Comparison of ENCODE assay signal across 10 mouse cellular contexts in the genomic region with DNA sequence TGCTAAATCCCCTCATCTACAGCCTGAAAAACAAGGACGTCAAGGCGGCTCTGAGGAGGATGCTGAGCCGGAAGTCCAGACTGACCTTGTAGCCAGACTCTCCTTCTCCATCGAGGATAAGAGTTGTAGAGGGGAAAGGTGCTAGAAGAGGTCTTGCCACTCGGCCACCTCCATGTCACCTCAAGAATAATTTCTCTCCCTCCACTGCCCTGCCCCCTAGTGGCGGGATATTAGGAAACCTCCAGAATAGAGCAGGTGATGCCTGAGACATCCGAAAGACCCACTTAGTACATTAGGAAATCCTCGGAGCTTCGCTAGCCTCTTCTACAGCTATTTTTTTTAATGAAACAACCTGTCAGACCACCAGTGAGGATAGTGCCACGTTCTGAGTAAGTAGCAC. TPM values are rescaled to one million over a fixed set of nuclear protein-coding genes. Genes with fewer than 3 reads are reported as not detected.
DNase-seq lines count a peak whose midpoint lies in the region; ATAC-seq and TF ChIP-seq lines count a peak whose summit lies in the region.
"Had no signal": no experiment of that assay in that cellular context is flagged by ENCODE, and none has a peak within 500 bp of the region (broad histone marks: within the 10 kb centered on the region; RNA-seq: fewer than 3 reads in every experiment).

No protein-coding gene starts in this region.

- no peak overlapping the region for H3K4me2 ChIP-seq in forebrain, embryonic 14.5 days (ENCODE audit: low read length)
- no peak overlapping the region for H3K4me2 ChIP-seq in forebrain, embryonic 15.5 days (replicated peaks)
- H3K4me2 ChIP-seq in midbrain, postnatal 0 days (ENCODE audit: low read depth, low read length, poor library complexity, severe bottlenecking), result no peak overlapping the region
- H3K4me2 ChIP-seq in midbrain, embryonic 13.5 days (replicated peaks), result no peak overlapping the region
- no peak overlapping the region for H3K4me2 ChIP-seq in embryonic facial prominence, embryonic 11.5 days (ENCODE audit: low read depth, low read length)
- H3K4me2 ChIP-seq in lung, embryonic 14.5 days, result no peak overlapping the region

- H3K4me3 ChIP-seq in forebrain, embryonic 14.5 days (ENCODE audit: low read depth, low read length), result no peak overlapping the region
- H3K4me3 ChIP-seq in forebrain, embryonic 15.5 days, result no peak overlapping the region
- H3K4me3 ChIP-seq in midbrain, postnatal 0 days (ENCODE audit: low read depth, low read length), result no peak overlapping the region
- H3K4me3 ChIP-seq in midbrain, embryonic 13.5 days (replicated peaks), result no peak overlapping the region
- no peak overlapping the region for H3K4me3 ChIP-seq in embryonic facial prominence, embryonic 11.5 days (ENCODE audit: low read depth, low read length)
- H3K4me3 ChIP-seq in lung, embryonic 14.5 days (ENCODE audit: low read depth, low read length), result no peak overlapping the region

- TF ChIP-seq CTCF in midbrain, postnatal 0 days (IDR thresholded peaks at IDR 0.05), result peak; percentile 53
- TF ChIP-seq CTCF in lung, embryonic 14.5 days (IDR thresholded peaks at IDR 0.05; ENCODE audit: low read depth), result peak; percentile 72

- WGBS in forebrain, embryonic 14.5 days, result 60% methylated on average over 10 of the region's 10 CpGs
- WGBS in forebrain, embryonic 15.5 days, result 60% methylated on average over 10 of the region's 10 CpGs
- 57% methylated on average over 10 of the region's 10 CpGs for WGBS in midbrain, postnatal 0 days
- 53% methylated on average over 10 of the region's 10 CpGs for WGBS in midbrain, embryonic 13.5 days
- 46% methylated on average over 10 of the region's 10 CpGs for WGBS in embryonic facial prominence, embryonic 11.5 days
- 49% methylated on average over 10 of the region's 10 CpGs for WGBS in lung, embryonic 14.5 days

- H3K9me3 ChIP-seq in forebrain, embryonic 14.5 days (replicated peaks; ENCODE audit: control insufficient read depth, low read length), result no peaks in the 10 kb centered on the region
- no peaks in the 10 kb centered on the region for H3K9me3 ChIP-seq in forebrain, embryonic 15.5 days
- no peaks in the 10 kb centered on the region for H3K9me3 ChIP-seq in midbrain, postnatal 0 days (ENCODE audit: low read length)
- no peaks in the 10 kb centered on the region for H3K9me3 ChIP-seq in midbrain, embryonic 13.5 days
- no peaks in the 10 kb centered on the region for H3K9me3 ChIP-seq in embryonic facial prominence, embryonic 11.5 days (replicated peaks; ENCODE audit: control insufficient read depth, low read length)
- no peaks in the 10 kb centered on the region for H3K9me3 ChIP-seq in lung, embryonic 14.5 days (ENCODE audit: low read depth, low read length)

- no peak overlapping the region for H3K9ac ChIP-seq in forebrain, embryonic 14.5 days (ENCODE audit: low read length)
- H3K9ac ChIP-seq in forebrain, embryonic 15.5 days (replicated peaks), result no peak overlapping the region
- no peak overlapping the region for H3K9ac ChIP-seq in midbrain, postnatal 0 days (replicated peaks; ENCODE audit: low read length, poor library complexity, severe bottlenecking)
- no peak overlapping the region for H3K9ac ChIP-seq in midbrain, embryonic 13.5 days (replicated peaks)
- no peak overlapping the region for H3K9ac ChIP-seq in embryonic facial prominence, embryonic 11.5 days (replicated peaks; ENCODE audit: low read length)
- no peak overlapping the region for H3K9ac ChIP-seq in lung, embryonic 14.5 days

- H3K27me3 ChIP-seq in forebrain, embryonic 14.5 days (replicated peaks; ENCODE audit: control insufficient read depth, insufficient read depth, low read length), result no peaks in the 10 kb centered on the region
- H3K27me3 ChIP-seq in forebrain, embryonic 15.5 days, result no peaks in the 10 kb centered on the region
- H3K27me3 ChIP-seq in midbrain, postnatal 0 days (ENCODE audit: insufficient read depth, low read length), result no peaks in the 10 kb centered on the region
- no peaks in the 10 kb centered on the region for H3K27me3 ChIP-seq in midbrain, embryonic 13.5 days
- H3K27me3 ChIP-seq in embryonic facial prominence, embryonic 11.5 days (ENCODE audit: control insufficient read depth, insufficient read depth, low read length), result no peaks in the 10 kb centered on the region
- H3K27me3 ChIP-seq in lung, embryonic 14.5 days (ENCODE audit: insufficient read depth, low read length), result no peaks in the 10 kb centered on the region
- no peaks in the 10 kb centered on the region for H3K27me3 ChIP-seq in splenic B cell, adult 2 months (ENCODE audit: control insufficient read depth, insufficient read depth, low read length, poor library complexity, severe bottlenecking)

- DNase-seq in forebrain, embryonic 14.5 days (ENCODE audit: low spot score), result peak; percentile 20
- no peak for DNase-seq in midbrain, postnatal 0 days (ENCODE audit: low spot score)
- peak; percentile 37 to 73 for DNase-seq in adrenal gland, postnatal 36 days
- peak; percentile 58 for DNase-seq in embryonic facial prominence, embryonic 11.5 days (ENCODE audit: low spot score)
- peak; percentile 58 for DNase-seq in lung, embryonic 14.5 days
- DNase-seq in splenic B cell, adult 2 months (ENCODE audit: low read depth, low spot score), result peak; percentile 76

- no peaks in the 10 kb centered on the region for H3K4me1 ChIP-seq in forebrain, embryonic 14.5 days (ENCODE audit: control insufficient read depth, insufficient read depth, low read length)
- no peaks in the 10 kb centered on the region for H3K4me1 ChIP-seq in forebrain, embryonic 15.5 days
- no peaks in the 10 kb centered on the region for H3K4me1 ChIP-seq in midbrain, postnatal 0 days (ENCODE audit: insufficient read depth, low read length)
- no peaks in the 10 kb centered on the region for H3K4me1 ChIP-seq in midbrain, embryonic 13.5 days (replicated peaks)
- no peaks in the 10 kb centered on the region for H3K4me1 ChIP-seq in embryonic facial prominence, embryonic 11.5 days (ENCODE audit: control insufficient read depth, insufficient read depth, low read length)
- no peaks in the 10 kb centered on the region for H3K4me1 ChIP-seq in lung, embryonic 14.5 days (ENCODE audit: insufficient read depth)

- no peak for ATAC-seq in forebrain, embryonic 14.5 days
- no peak for ATAC-seq in forebrain, embryonic 15.5 days (replicated peaks)
- ATAC-seq in midbrain, postnatal 0 days (ENCODE audit: low FRiP score), result no peak
- no peak for ATAC-seq in midbrain, embryonic 13.5 days
- ATAC-seq in embryonic facial prominence, embryonic 11.5 days (replicated peaks; ENCODE audit: insufficient number of reproducible peaks, low FRiP score, low TSS enrichment, low read depth), result no peak
- ATAC-seq in lung, embryonic 14.5 days (ENCODE audit: insufficient read depth), result no peak

- no peaks in the 10 kb centered on the region for H3K36me3 ChIP-seq in forebrain, embryonic 14.5 days (ENCODE audit: control insufficient read depth, insufficient read depth, low read length)
- H3K36me3 ChIP-seq in forebrain, embryonic 15.5 days, result no peaks in the 10 kb centered on the region
- no peaks in the 10 kb centered on the region for H3K36me3 ChIP-seq in midbrain, postnatal 0 days (ENCODE audit: insufficient read depth, low read length)
- no peaks in the 10 kb centered on the region for H3K36me3 ChIP-seq in midbrain, embryonic 13.5 days
- H3K36me3 ChIP-seq in embryonic facial prominence, embryonic 11.5 days (replicated peaks; ENCODE audit: control insufficient read depth, insufficient read depth, low read depth, low read length), result no peaks in the 10 kb centered on the region
- no peaks in the 10 kb centered on the region for H3K36me3 ChIP-seq in lung, embryonic 14.5 days (ENCODE audit: insufficient read depth)
- no peaks in the 10 kb centered on the region for H3K36me3 ChIP-seq in splenic B cell, adult 2 months (ENCODE audit: control insufficient read depth, insufficient read depth, low read length, poor library complexity, severe bottlenecking)

- no peak overlapping the region for H3K27ac ChIP-seq in forebrain, embryonic 14.5 days (ENCODE audit: low read depth, low read length)
- no peak overlapping the region for H3K27ac ChIP-seq in forebrain, embryonic 15.5 days (replicated peaks)
- no peak overlapping the region for H3K27ac ChIP-seq in midbrain, postnatal 0 days (ENCODE audit: low read depth, low read length)
- H3K27ac ChIP-seq in midbrain, embryonic 13.5 days, result no peak overlapping the region
- no peak overlapping the region for H3K27ac ChIP-seq in embryonic facial prominence, embryonic 11.5 days (replicated peaks; ENCODE audit: low read depth, low read length)
- H3K27ac ChIP-seq in lung, embryonic 14.5 days (ENCODE audit: low read depth), result no peak overlapping the region
- H3K27ac ChIP-seq: macrophage had no signal

RNA-seq across cellular contexts. Expression of gene OR5BS1P, which starts 5.7 kb away (rescaled TPM):
- not detected in 2 replicates for polyA plus RNA-seq in forebrain, embryonic 14.5 days (2014; fragmentation: Nextera tagmentation; extraction: Ambion mirVana)
- polyA plus RNA-seq in forebrain, embryonic 15.5 days (2015; fragmentation: Nextera tagmentation; extraction: Ambion mirVana), result not detected in 2 replicates
- total RNA-seq in midbrain, postnatal 0 days (2014; rRNA removed), result not detected in 2 replicates
- not detected in 2 replicates for polyA plus RNA-seq in midbrain, postnatal 0 days (2015; fragmentation: Nextera tagmentation; extraction: Ambion mirVana)
- polyA plus RNA-seq in midbrain, embryonic 13.5 days (2015; fragmentation: Nextera tagmentation; extraction: Ambion mirVana), result not detected in 2 replicates
- total RNA-seq in adrenal gland, postnatal 36 days (2021), result not detected
- polyA plus RNA-seq in embryonic facial prominence, embryonic 11.5 days (2014; fragmentation: Nextera tagmentation; extraction: Ambion mirVana), result not detected in 2 replicates
- polyA plus RNA-seq in lung, embryonic 14.5 days (2014; fragmentation: Nextera tagmentation; extraction: Ambion mirVana), result not detected in 2 replicates
- polyA plus RNA-seq: heart, embryonic 14.5 days; macrophage had no signal

RNA-seq across cellular contexts. Expression of gene Lalba, which starts 7.1 kb away (rescaled TPM):
- not detected in 2 replicates for polyA plus RNA-seq in forebrain, embryonic 14.5 days (2014; fragmentation: Nextera tagmentation; extraction: Ambion mirVana)
- not detected in 2 replicates for polyA plus RNA-seq in forebrain, embryonic 15.5 days (2015; fragmentation: Nextera tagmentation; extraction: Ambion mirVana)
- total RNA-seq in midbrain, postnatal 0 days (2014; rRNA removed), result not detected in 2 replicates
- not detected in 2 replicates for polyA plus RNA-seq in midbrain, postnatal 0 days (2015; fragmentation: Nextera tagmentation; extraction: Ambion mirVana)
- polyA plus RNA-seq in midbrain, embryonic 13.5 days (2015; fragmentation: Nextera tagmentation; extraction: Ambion mirVana), result not detected in 2 replicates
- not detected for total RNA-seq in adrenal gland, postnatal 36 days (2021)
- polyA plus RNA-seq in embryonic facial prominence, embryonic 11.5 days (2014; fragmentation: Nextera tagmentation; extraction: Ambion mirVana), result 0.38 and 0.39 TPM in 2 replicates
- 0.50 and 0.68 TPM in 2 replicates for polyA plus RNA-seq in lung, embryonic 14.5 days (2014; fragmentation: Nextera tagmentation; extraction: Ambion mirVana)
- polyA plus RNA-seq: heart, embryonic 14.5 days; macrophage had no signal

RNA-seq across cellular contexts. Expression of gene Olfr279, which starts 16.8 kb away (rescaled TPM):
- polyA plus RNA-seq in forebrain, embryonic 14.5 days (2014; fragmentation: Nextera tagmentation; extraction: Ambion mirVana), result not detected in 2 replicates
- polyA plus RNA-seq in forebrain, embryonic 15.5 days (2015; fragmentation: Nextera tagmentation; extraction: Ambion mirVana), result not detected in 2 replicates
- total RNA-seq in midbrain, postnatal 0 days (2014; rRNA removed), result not detected in 2 replicates
- not detected in 2 replicates for polyA plus RNA-seq in midbrain, postnatal 0 days (2015; fragmentation: Nextera tagmentation; extraction: Ambion mirVana)
- polyA plus RNA-seq in midbrain, embryonic 13.5 days (2015; fragmentation: Nextera tagmentation; extraction: Ambion mirVana), result not detected in 2 replicates
- total RNA-seq in adrenal gland, postnatal 36 days (2021), result not detected
- polyA plus RNA-seq in embryonic facial prominence, embryonic 11.5 days (2014; fragmentation: Nextera tagmentation; extraction: Ambion mirVana), result not detected in 2 replicates
- not detected in 2 replicates for polyA plus RNA-seq in lung, embryonic 14.5 days (2014; fragmentation: Nextera tagmentation; extraction: Ambion mirVana)
- polyA plus RNA-seq: heart, embryonic 14.5 days; macrophage had no signal

RNA-seq across cellular contexts. Expression of gene Olfr281, which starts 23.0 kb away (rescaled TPM):
- polyA plus RNA-seq in forebrain, embryonic 14.5 days (2014; fragmentation: Nextera tagmentation; extraction: Ambion mirVana), result not detected in 2 replicates
- not detected in 2 replicates for polyA plus RNA-seq in forebrain, embryonic 15.5 days (2015; fragmentation: Nextera tagmentation; extraction: Ambion mirVana)
- total RNA-seq in midbrain, postnatal 0 days (2014; rRNA removed), result not detected in 2 replicates
- not detected in 2 replicates for polyA plus RNA-seq in midbrain, postnatal 0 days (2015; fragmentation: Nextera tagmentation; extraction: Ambion mirVana)
- polyA plus RNA-seq in midbrain, embryonic 13.5 days (2015; fragmentation: Nextera tagmentation; extraction: Ambion mirVana), result not detected in 2 replicates
- total RNA-seq in adrenal gland, postnatal 36 days (2021), result not detected
- polyA plus RNA-seq in embryonic facial prominence, embryonic 11.5 days (2014; fragmentation: Nextera tagmentation; extraction: Ambion mirVana), result not detected in 2 replicates
- polyA plus RNA-seq in lung, embryonic 14.5 days (2014; fragmentation: Nextera tagmentation; extraction: Ambion mirVana), result not detected in 2 replicates
- polyA plus RNA-seq: heart, embryonic 14.5 days; macrophage had no signal

RNA-seq across cellular contexts. Expression of gene Olfr282, which starts 44.4 kb away (rescaled TPM):
- not detected in 2 replicates for polyA plus RNA-seq in forebrain, embryonic 14.5 days (2014; fragmentation: Nextera tagmentation; extraction: Ambion mirVana)
- polyA plus RNA-seq in forebrain, embryonic 15.5 days (2015; fragmentation: Nextera tagmentation; extraction: Ambion mirVana), result not detected in 2 replicates
- total RNA-seq in midbrain, postnatal 0 days (2014; rRNA removed), result not detected in 2 replicates
- polyA plus RNA-seq in midbrain, postnatal 0 days (2015; fragmentation: Nextera tagmentation; extraction: Ambion mirVana), result not detected in 2 replicates
- not detected in 2 replicates for polyA plus RNA-seq in midbrain, embryonic 13.5 days (2015; fragmentation: Nextera tagmentation; extraction: Ambion mirVana)
- not detected for total RNA-seq in adrenal gland, postnatal 36 days (2021)
- not detected in 2 replicates for polyA plus RNA-seq in embryonic facial prominence, embryonic 11.5 days (2014; fragmentation: Nextera tagmentation; extraction: Ambion mirVana)
- polyA plus RNA-seq in lung, embryonic 14.5 days (2014; fragmentation: Nextera tagmentation; extraction: Ambion mirVana), result not detected in 2 replicates
- polyA plus RNA-seq: heart, embryonic 14.5 days; macrophage had no signal
